Mouse (Mus musculus) frontal cortex, adult (tissue): ENCODE data around the gene Plcl2.

Source experiments
- ATAC-seq: cut with Nextera tagmentation; 2 replicates; pipeline ENCODE4 v1.9.2; 2017; ENCODE audit warnings: mild to moderate bottlenecking, moderate library complexity, mixed read lengths; ENCODE audit not compliant: low TSS enrichment

Gene Plcl2

GRCm38 (mm10) chr17:50509251-50510104 is at the start of gene Plcl2:
Gene Plcl2 (plus strand): TSS chr17:50509403.
- peak; percentile 26; the same call in 1 of the 2 replicates for ATAC-seq

DNA sequence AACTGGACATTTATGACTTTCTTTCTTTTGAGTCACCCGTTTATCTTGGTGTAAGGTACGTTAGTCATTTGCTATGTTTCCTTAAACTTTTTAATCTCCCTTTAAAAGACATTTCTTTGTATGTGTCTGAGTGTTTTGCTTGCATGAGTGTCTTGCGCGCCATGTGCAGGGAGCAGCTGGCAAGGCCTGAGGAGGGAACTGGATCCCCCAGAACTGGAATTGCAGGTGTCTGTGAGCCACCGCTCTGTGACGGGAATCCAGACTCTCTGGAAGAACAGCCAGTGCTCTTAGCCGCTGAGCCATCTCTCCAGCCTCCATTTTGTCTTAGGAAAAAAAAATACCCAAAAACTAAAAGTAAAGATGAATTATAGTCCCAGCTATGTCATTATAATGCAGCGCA is 48.9 kb upstream of the Plcl2 start:
- ATAC-seq = 0 out of 2 replicates have a peak, but pooled peaks have one; percentile 34

DNA sequence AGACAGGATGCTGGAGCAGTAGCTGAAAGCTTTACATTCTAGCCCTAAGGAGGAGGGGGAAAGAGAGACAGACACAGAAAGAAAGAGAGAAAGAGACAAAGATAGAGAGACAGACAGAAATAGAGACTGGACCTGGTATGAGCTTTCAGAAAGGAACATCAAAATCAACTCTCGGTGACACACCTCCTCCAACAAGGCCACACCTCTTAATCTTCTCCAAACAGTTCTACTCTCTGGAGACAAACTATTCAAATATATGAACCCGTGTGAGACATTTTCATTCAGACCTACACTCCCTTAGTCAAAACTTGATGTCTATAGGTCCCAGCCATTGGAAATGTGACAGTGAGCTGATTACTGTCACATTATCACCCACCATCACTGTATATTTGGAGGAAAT is 41.8 kb upstream of the Plcl2 start:
- ATAC-seq = no peak

DNA sequence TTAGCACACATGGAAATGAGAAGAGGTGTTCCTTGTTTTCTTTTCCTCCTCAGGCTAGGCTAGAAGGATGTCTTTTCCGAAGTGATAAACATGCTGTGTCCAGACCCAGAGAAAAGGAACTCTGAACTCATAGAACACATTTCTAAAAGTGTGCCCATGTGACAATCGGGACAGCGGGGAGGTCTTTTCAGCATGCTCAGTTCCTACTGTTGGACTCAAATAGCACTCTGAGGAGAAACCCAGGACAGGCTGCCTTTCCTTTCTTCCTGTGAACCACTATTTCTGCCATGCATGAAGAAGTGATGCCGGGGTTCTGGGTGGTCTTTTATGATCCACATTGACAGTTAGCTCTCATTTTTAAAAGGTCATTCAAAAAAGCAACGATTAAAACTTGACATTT is 40.1 kb upstream of the Plcl2 start:
- ATAC-seq = no peak

GRCm38 (mm10) chr17:50469543-50470431 is 39.4 kb upstream of the Plcl2 start:
- peak; percentile 42 for ATAC-seq

DNA sequence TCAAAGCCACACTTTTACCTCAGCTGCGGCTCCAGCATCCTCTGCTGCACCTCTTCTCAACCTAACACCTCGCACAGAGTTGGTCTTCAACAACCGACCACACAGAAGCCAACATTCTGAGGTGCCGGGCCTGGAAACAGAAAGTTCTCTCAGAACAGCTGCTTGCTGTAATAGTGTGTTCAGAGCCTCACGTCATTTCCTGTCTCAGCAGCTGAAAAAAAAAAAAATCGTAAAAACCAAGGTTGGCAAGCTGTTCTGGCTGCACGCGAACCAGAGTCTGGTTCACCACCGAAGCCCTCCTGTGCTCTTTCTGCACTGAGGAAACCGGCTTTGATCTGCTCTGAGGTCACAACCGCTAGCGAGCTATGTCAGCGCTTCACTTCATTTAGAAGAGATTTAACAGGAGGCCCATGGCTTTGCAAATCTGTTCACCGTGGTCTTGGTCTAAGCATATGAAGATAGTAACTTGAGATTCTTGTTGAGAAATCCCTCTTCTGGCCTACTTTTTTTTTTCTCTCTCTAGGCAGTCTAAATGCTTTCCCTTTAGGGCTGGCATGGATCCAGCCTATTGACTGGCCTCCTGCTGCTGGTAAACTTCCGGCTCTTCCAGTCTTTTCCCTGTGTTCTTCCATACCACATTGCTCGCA is 38.6 kb upstream of the Plcl2 start:
- ATAC-seq = peak; percentile 80

GRCm38 (mm10) chr17:50471230-50471629 is 38.0 kb upstream of the Plcl2 start:
- no peak for ATAC-seq

DNA sequence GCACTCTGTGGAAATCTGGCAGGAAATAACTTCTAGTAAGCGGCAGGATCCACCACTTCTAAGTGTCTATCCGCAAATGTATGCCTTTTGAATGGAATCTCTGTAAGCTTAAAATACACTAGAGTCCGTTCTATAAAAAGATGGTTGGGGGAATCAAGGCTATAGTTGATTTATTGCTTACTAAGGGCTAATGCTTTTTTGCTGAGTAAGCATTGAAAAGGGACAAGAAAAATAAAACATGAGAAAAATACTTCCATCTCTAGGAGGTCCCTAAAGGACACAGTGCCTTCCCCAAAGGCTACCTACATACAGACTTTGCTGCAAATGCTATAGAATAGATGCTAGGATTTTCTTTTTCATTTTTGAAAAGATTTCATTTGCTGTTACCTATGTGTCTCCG is 31.9 kb upstream of the Plcl2 start:
- ATAC-seq = no peak

DNA sequence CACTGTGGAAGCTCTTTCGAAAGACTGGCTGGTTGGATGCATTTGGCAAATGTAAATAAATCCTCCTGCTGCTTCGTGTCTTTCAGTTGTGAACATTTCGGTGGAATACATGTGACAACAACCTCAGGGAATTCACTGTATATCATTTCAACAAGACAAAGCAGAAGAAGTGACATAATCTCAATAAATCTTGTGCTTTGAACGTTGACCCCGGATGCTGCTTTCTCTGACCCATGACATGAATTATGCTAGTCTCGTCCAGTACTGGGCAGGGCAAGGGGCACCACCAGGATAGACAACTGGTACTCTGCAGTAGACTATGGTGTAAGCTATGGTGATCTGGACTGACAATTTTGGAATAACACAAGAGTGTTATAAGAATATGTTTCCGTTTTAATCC is 28.3 kb upstream of the Plcl2 start:
- ATAC-seq = no peak

DNA sequence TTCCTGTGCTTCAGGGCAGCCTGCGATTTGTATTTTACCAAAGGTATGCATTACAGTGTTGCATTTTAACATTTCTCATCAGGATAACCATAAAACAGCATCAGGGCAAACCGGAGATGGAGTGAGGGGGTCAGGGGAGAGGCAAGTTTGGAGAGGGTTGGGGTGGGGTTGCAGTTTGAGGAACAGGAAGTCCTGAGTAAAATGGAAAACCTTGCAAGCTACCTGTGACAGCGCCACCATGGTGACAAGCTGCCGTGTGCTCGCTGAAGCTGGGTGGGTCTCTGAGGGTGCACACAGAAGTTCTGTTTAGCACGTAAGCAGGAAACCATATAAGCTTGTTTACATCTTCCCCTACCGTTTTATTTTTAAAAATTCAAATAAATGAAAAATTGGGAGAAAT is 25.5 kb upstream of the Plcl2 start:
- no peak for ATAC-seq

DNA sequence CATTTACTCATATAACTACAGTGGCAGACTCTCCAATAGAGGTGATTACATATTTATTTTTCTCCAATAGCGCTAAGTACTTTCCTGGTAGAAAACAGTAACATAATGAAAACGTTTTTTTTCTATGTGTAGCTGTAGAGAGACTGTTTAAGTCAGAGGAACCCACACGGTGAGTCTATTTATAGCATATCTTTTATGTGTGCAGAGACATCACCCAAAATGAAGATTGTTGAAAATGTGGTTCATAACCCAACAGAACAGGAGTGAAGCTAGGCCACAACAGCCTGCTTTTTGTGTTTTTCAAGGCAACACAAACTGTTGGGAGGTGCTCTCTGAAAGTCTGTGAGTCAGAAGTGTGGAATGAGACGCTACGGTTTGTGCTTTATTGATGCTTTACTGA is 24.2 kb upstream of the Plcl2 start:
- ATAC-seq = peak; percentile 85

- ATAC-seq = no peak
Observed at GRCm38 (mm10) chr17:50487058-50487618, 22.1 kb upstream of the Plcl2 start.

- ATAC-seq = no peak
Observed at GRCm38 (mm10) chr17:50487670-50488069, 21.5 kb upstream of the Plcl2 start.

DNA sequence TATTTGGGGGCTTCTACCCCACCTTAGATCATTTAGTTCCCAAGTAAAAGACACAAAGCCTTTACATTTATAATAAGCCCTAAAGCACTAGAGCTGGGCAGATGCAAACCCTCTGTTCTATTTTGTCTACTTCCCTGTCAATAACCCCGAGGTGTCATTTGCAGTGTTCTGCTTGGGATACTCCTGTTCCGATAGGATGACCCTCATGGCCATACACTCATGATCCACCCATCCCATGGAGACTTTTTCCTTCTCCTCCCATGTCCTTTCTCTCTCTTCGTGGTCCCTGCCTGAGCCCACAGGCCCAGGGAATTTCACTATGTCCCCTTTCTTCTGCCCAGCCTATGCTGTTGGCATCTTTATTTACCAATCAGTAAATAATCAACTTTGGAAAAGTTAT is 20.8 kb upstream of the Plcl2 start:
- ATAC-seq = no peak

- no peak for ATAC-seq
Observed at GRCm38 (mm10) chr17:50488895-50489294, 20.3 kb upstream of the Plcl2 start.

- ATAC-seq = no peak
Observed at GRCm38 (mm10) chr17:50490644-50491430, 18.4 kb upstream of the Plcl2 start.

DNA sequence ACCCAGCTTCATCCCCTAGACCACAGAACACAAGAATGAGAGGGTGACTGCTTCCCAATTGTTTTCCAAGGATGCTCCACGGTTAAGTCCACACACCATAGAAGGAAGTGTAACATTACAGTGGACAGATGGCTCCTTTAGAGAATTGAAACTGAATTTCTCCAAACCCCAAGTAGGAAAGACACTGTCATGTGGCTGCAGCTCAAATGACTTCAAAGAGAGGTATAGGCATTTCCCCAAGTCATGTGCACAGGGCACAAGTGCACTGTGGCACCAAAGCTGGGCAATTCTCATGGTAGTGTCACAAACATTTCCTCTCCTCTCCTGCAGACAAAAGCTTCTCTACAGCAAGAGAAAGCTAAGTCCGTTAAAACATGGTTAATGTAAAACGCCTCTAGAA is 17.7 kb upstream of the Plcl2 start:
- ATAC-seq = no peak

DNA sequence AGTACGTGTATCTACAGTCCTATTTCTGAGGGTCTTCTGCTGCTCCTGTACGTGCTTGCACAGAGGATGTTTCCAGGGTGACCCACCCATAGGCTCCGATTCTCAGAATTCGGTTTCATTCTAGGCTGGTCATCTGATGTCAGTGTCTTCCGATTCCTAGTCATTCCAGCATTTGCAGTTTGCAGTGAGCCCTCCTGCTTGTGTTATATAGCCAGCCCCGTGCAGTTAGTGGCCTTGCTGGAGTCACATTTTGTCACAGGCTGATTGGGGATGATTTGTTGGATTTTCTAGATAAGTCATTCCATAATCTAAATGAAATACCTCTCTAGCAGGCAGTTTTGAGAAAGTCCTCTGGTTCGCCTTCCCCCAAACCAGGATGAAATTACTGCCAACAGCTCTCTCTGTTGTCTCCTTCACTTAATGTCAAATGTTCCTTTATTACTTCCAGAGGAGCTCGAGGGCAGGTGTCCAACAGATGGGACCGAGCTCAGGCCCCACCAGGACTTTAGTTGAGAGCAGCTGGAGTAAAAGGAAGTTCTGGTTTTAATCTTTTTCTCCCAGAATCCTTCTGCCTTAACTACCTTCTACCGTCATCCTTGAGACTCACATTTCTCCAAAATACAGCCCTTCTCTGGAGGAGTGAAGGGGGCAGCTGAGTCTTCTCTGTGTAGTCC is 13.8 kb upstream of the Plcl2 start:
- ATAC-seq = no peak

GRCm38 (mm10) chr17:50498062-50498697 is 11.0 kb upstream of the Plcl2 start:
- ATAC-seq = no peak
